Mouse (Mus musculus) monocyte, adult 2 months (primary cell): ENCODE data around the gene Cyp2g1.
"Not testable (repeated sequence)": the region's sequence is repeated elsewhere in the genome, so short reads cannot be mapped to it uniquely, and the experiment has no call there.

ENCODE experiments used
- DNase-seq, 2 experiments: peaks; one replicate each; pipeline ENCODE4 v3.0.0; 2022; ENCODE audit warnings: low spot score in 2 of 2, low read depth in 1 of 2

Gene Cyp2g1

DNA sequence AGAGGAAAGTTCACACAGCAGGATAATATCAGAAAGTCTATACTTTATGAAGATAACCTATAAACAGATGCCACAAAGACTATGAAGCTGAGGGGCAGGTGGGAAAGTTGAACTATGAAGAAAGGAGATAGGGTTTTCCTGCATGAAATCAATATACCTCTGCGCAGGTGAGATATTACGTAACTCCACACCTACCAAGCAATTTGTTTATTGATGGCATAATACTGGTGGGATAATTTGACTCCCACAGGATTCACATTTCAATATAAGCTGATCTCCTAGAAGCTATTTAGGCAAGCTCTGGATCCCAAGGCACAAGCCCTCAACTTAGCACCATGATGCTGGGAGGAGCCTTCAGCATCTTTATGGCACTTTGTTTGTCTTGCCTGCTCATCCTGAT, at the start of gene Cyp2g1:
TSS of gene Cyp2g1 (plus strand) at position 301 of the 400 bp plus-strand sequence.
- no peak for DNase-seq

DNA sequence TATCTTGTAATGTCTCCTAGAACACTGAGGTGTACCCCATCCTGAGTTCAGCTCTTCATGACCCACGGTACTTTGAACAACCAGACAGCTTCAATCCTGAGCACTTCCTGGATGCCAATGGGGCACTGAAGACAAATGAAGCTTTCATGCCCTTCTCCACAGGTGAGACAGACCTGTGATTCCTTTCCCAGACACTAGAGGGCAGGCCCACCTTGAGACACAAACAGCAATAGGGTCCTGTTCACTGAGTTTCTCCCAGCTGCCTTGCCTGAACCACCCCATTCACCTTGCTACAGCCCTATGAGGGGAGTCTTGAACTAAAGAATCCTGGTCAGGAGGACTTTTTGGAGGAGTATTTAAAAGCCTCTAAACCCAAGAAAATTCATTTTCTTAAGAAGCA, 41.6 kb upstream of the Cyp2g1 start:
- no peak for DNase-seq

DNA sequence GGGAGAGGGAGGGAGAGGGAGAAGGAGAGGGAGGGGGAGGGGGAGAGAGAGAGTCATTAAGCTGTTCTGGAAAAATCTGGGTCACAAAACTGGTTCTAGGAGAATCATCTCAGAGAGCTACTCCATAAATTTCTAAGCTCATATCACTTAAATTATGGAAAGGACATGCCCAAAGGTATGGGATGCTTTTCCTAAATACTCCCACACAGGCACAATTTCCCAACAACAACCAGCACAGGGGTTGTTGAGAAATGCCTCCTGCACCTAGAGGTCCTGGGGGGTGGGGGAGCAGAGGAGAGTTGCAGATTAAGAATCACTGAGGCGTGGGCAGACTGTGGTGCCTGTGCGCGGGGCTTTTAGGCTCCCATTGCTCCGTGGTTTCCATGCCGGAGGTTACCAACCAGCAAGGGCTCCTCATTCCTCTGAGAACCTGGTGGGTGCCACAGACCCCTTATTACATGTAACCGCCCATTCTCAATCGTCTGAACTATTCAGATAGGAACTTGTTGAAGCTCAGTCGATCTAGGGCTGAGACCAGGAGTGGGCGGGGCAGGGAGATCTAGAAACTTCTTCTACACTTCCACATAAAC, 38.7 kb upstream of the Cyp2g1 start:
- DNase-seq: no peak

DNA sequence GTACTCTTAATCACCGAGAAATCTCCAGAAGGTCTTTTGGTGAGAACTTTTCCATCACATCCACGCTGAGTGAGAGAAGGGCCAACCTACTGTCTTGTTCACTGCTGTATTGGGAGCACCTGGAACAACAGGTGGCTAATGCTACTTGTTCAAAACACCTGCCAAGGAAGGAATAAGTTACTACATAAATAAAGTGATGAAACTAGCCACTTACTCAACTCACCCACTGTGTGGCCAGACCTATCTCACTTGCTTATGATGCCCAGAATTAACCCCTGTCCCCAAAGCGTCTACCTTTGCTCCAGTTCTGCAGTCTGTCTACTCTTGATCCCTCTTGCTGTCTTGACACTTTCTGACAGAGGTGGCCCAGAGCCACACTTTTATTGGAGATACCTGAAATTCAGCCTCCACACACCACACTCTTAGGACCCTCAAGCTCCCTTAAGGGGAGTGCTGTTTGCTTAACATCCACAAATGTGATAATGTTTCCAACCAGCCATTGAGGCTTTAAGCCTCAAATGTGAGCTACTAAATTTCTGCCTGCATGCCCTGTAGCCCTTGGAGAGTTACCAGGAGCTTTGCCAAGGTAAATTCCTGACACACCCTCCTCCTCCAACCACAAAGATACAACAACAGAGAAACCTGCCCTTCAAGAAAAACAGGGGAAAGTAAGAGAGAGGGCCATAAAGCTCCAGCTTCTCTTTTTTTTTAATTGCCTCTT, 35.7 kb upstream of the Cyp2g1 start:
- no peak for DNase-seq

DNA sequence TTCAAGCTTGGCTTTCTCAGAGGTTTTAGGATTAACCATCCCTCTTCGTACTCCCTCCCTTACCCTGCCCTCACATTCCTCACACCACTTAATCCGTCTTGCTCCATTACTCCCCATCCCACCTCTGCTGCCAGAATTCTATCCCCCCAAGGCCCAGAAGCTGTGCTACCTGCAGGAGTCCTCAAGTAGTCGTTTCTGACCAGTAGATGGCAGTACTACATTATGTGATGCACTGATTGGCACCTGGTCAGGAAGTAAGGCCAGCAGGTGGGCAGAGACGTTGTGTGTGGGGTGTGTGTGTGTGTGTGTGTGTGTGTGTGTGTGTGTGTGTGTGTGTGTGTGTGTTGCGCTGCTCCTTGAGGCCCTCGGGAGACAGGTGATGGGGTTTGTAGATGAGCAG, 32.8 kb upstream of the Cyp2g1 start:
- no peak for DNase-seq

DNA sequence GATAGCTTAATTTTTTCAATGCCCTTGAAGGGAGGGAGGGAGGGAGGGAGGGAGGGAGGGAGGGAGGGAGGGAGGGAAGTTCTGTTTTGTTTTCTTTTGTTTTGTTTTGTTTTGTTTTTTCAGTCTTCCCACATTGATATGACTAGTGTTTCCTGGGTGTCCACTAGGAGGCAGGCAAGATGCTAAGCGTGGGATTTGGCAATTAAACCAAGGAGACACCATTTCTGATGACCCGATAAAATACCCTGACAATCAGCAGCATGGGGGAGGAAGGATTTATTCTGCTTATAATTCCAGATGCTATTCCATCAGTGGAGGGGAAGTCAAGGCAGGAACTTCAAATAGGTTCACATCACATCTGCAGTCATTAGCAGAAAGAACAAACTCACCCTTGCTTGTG, 30.9 kb upstream of the Cyp2g1 start:
- no peak for DNase-seq

DNA sequence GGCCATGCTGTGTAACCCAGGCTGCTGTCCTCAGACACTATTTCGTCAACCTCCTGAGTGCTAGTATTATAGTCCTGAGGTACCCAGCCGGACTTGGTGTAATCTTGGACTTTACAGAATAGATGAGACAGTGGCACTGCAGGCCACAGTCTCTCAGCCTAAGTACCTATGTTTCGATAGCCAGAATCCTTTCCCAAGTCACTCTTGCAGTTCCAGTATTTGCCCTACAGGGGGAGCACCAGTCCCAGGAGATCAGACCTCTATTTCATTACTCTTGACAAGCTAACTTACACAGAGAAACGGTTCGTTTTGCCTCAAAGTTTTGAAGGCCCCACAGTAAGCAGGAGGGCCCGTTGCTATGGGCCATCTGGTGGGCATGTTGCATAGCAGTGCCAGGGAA, 30.2 kb upstream of the Cyp2g1 start:
- DNase-seq: no peak

DNA sequence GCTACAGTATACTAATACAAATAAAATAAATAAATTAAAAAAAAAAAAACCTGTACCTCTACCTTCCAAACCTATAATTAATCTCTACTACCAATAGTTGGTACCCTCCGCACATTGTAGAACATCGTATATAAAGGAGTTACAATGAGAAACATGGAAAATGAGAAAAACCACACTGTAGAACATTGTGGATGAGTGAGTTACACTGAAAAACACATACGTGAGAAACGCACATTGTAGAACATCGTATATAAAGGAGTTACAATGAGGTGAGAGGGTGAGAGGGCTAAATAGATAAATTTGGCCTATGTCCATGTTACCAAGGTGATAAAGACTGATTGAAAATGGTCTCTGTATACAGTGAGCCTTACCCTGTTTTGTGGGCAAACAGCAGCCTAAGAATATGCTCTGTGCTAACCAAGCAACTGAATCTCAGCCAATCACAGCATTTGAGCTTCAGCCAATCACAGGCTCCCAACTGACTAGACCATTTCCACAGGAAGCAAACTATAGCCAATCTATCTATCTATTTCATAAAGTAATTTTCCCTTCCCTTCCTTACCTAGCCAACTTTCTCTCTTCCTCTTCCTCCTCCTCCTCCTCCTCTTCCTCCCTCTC, 28.8 kb upstream of the Cyp2g1 start:
- DNase-seq: no peak

DNA sequence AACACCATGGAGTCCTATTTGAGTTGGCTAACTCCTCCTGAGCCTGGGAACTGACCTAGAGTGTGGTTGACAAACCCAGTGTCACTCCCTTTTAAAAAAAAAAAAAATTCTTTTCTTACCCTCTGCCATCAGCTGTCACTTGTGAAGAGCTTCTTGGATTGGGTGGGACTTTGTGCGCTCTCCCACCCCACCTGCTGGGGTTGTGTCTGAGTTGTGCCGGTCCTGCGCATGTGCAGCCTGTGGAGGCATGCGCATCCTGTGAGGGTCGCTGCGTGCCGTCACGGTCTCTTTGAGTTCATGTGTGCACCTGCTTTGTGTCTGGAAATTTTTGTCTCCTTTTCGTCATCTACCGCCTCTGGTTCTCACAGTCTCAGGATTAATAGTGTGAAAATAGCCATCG, 28.2 kb upstream of the Cyp2g1 start:
- DNase-seq: no peak

DNA sequence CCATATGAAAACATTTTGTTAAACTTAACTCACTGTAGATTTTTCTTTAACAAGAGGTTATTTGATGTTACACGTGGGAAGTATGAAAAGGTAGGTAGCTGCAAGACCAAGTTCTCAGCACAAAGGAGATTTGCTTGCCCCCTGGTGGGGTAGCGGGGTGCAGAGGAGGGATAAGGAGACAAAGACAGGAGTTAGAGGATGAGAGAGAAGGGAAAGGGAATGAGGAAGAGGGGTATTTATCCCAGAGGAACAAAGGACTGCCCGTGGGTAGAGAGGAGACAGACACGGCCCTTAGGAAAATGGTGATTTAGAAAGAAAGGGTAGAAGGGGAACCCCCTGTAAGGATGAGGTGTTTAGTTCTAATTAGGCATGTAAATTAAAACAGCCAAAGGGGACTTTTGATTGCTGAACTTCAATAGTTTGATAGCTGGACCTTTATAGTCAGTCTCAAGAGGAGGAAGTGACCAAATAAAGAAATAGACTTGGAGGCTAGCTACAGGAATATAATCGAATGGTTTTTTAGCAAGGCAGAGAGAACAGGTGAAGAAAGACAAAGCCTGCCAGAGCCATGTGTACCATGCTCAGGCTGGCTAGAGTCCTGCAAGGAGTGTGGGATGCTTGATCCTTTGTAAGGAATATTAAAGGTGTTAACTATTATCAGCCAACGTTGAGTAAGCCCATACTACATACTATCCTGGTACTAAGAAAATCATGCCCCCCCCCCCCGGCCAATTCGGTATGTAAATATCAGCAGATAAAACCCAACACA, 27.5 kb upstream of the Cyp2g1 start:
- DNase-seq: no peak

DNA sequence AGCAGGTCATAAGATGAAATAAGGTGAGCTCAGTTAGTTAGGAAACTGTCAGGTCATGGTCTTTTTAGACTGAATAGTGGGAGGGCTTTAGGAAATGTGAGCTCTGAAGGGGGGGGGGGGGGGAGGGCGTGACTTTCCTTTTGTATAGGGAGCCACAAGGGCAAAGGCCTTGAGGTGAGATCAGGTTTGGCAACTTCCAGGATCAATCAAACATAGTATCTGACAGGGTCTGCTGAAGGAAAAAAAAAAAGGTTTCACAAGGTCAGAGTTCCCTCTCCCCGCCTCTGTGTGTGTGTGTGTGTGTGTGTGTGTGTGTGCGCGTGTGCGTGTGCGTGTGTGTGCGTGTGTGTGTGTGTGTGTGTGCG, 26.9 kb upstream of the Cyp2g1 start:
- DNase-seq: no peak

DNA sequence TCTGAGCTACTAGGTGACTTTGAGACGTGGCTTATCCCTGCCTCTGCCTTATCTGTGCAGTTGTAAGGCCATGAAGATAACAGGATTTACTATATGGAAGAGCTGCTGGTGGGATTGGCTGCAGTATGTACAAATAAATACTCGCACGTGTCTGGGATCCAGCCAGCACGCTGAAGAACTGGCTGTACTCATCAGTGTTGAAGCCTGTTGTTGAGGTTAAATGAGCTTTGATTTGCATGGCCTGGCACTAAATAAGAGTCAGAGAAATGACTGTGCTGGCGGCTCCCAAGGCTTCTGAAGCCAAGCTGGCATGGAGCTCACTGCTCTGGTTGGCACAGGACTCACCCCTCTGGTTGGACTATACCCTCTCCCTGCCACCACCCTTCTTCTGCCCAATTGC, 25.5 kb upstream of the Cyp2g1 start:
- DNase-seq: no peak

DNA sequence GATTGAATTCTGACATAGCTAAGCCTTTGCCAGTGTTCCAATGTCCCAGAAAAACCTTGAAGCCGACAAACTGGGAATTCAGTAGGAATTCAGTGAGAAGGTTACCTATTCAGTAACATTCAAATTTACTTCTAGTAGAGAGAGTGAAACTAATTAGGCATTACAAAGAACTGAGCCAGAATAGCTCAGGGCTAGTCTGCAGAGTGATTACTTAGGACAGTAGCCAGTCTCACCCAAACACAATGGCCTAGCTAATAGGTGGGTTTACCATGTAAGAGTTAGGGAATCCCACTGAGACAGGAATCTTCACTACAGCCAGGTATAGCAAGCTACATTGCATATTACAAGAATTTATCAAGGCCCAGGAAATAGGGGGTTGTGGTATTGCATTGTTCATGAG, 22.7 kb upstream of the Cyp2g1 start:
- DNase-seq: not testable (repeated sequence)

DNA sequence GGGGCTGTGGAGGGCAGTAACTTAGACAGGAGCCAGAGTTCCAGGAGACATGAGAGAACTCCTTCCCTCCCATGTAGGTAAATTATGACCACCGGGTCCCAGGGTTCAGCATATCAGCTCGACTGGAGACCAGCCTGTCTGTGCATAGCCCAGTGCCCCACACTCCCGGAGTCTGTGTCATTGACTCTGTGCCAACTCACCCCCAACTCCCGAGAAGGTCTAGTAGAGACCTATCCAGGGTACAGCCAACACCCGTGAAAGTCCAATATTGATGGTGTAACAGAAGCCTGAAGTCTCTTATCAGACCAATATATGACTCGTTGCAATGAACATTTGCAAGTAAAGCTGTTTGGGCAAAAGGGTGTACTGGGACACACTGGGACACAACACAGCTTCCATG, 18.7 kb upstream of the Cyp2g1 start:
- DNase-seq: no peak

DNA sequence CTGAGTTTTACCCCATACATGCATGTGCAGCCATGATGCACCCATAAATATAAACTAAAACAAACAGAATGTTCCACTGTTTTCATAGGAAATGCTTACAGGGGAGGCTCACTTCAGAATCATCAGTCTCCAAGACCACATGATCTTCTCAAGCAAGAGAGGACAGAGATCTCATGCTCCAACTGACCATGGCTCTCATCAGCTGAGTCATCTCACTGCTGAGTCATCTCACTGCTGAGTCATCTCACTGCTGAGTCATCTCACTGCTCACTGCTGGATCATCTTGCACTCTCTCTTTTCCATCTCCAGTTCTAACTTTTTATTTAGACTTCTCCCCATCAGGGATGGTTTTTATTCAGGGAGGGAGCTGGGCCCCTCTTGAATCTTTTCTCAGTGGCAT, 8.6 kb upstream of the Cyp2g1 start:
- DNase-seq: no peak

DNA sequence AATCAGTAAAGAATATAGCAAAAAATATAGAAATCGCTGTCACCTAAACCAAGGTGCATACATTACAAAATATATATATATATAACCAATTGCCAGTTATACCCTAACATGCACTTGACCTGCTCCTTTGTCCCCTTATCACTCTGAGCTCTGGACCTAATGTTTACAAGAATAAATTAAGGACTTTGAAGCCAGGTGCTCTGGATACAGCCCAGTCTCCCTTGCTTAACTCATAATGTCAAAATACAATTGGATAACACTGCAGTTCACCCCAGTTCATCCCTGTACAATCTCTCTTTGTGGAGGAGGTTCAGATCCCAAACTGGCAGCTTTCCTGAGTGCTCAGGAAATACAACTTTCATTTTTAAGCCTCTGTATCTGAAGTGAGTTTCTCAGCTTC, 7.7 kb upstream of the Cyp2g1 start:
- no peak for DNase-seq

DNA sequence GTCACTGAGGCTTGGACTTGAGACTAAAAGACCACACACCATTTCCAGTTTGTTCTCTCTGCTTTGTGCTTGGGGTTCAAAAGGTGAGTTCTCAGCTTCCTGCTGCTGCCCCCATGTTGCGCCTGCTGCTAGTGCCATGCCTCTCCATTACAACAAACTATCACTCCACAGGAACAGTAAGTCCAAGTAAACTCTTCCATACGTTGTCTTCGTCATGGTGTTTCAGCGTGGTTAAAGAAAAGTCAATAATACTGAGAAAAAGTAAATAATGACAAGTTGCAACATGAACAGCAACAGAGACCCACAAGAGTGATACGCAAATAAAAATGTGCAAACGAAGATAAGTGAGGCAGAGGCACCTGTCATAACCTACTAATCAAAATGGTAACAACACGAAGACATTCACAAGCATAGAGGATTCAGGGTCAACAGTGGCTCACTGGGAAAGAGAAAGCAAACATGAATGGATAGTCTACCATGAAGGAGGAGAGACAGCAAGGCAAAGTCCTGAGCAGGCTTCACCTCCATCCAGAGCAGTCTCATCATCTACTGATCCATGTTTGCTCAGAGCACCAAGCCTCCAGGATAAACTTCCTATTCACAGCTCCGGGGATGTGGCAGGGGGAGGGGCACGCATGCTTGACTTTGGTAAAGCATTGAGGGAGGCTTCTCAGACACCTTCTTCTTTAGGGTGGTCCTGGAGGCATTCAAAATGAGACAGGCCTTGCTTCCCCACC, 23.0 kb downstream of the Cyp2g1 start:
- DNase-seq: not testable (repeated sequence)

DNA sequence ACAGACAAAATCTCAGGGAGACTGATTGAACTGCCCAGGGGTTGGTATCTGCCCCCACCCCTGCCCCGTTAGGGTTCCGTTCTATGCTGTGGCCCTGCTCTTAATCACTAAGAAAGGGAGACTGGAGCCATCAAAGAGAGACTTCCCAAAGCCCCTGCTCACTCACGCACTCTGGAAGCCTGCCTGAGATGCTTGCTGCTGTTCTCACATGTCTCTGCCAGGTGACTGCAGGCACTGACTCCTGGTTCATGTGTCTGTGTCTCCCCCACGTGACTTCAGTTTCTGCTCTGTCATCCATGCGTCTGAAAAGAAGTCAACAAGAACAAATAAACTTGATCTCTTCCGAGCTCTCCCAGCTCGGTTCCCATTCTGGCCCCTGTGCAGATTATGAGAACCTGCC, 24.0 kb downstream of the Cyp2g1 start:
- DNase-seq: not testable (repeated sequence)

DNA sequence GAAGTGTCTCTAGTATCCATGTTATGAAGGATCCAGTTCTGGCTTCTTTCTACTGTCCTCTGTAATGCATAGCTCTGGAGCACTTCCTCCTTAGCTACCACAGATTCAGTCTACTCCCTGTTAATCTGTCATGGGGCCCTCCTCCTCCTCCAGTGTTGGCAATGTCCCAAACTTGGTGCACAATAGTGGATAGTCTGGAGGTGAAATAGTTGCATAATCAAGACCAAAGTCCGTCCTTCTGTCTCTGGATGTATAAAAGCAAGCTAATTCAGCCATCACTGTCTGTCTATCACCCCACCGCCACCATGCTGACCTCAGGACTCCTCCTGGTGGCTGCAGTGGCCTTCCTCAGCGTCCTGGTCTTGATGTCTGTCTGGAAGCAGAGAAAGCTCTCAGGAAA, 26.4 kb downstream of the Cyp2g1 start, which contains the start of gene Cyp2a5:
TSS of gene Cyp2a5 (plus strand) at position 247 of the 400 bp plus-strand sequence.
- DNase-seq: not testable (repeated sequence)

DNA sequence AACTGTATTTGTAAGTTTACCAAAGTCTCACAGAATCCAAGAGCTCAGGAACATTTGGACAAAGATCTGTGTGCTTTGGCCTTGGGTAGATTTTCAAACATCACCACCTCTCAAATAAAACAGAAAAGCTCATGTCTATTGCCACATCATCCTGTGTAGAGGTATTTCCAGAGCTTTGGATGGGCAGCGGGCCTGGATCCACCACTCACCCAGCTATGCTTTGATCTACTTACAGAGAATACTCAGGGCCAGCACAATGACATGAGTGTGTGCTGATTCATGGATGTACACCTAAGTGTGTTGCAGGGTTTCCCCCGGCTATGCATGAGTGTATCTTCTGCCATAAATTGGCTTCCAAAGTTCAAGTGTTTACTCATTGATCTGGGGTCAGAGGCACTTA, 34.7 kb downstream of the Cyp2g1 start:
- DNase-seq: not testable (repeated sequence)

DNA sequence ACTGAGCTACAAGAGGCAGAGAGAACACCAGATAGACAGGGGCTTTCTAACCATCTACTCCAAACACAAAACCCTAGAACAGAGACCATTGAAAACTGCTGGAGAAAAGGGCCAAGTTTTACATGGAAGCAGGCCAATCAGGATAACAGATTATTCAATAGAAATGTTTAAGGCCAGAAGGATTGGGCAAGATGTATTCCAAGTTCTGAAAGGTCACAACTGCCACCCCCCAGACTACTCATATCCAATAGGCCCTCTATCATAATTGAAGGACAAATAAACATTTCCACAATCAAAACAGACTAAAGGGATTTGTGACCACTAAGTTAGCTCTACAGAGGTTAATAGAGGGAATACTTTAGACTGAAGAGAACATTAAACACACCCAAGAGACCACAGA, 41.4 kb downstream of the Cyp2g1 start:
- DNase-seq: not testable (repeated sequence)
